In genomic region chr4:145017745-145018144, GRCm38 (mm10) we compare ENCODE assay signal across 9 mouse cellular contexts.
DNase-seq lines count a peak whose midpoint lies in the region; ATAC-seq and TF ChIP-seq lines count a peak whose summit lies in the region.
"Had no signal": no experiment of that assay in that cellular context is flagged by ENCODE, and none has a peak within 500 bp of the region (broad histone marks: within the 10 kb centered on the region; RNA-seq: fewer than 3 reads in every experiment).

No protein-coding gene starts in this region.

- H3K4me3 ChIP-seq in hindbrain, postnatal 0 days (ENCODE audit: low read length): no peak overlapping the region
- no peak overlapping the region for H3K4me3 ChIP-seq in hindbrain, embryonic 13.5 days
- no peak overlapping the region for H3K4me3 ChIP-seq in heart, embryonic 16.5 days (ENCODE audit: low read length)
- no peak overlapping the region for H3K4me3 ChIP-seq in liver, embryonic 16.5 days (ENCODE audit: low read depth, low read length)
- H3K4me3 ChIP-seq in forebrain, embryonic 14.5 days (ENCODE audit: low read depth, low read length): no peak overlapping the region

- no peak overlapping the region for H3K9ac ChIP-seq in hindbrain, postnatal 0 days (replicated peaks; ENCODE audit: low read length)
- H3K9ac ChIP-seq in hindbrain, embryonic 13.5 days: no peak overlapping the region
- no peak overlapping the region for H3K9ac ChIP-seq in heart, embryonic 16.5 days (ENCODE audit: low read length)
- no peak overlapping the region for H3K9ac ChIP-seq in liver, embryonic 16.5 days (ENCODE audit: low read depth, low read length)
- H3K9ac ChIP-seq in forebrain, embryonic 14.5 days (ENCODE audit: low read length): no peak overlapping the region

- no peaks in the 10 kb centered on the region for H3K27me3 ChIP-seq in hindbrain, postnatal 0 days (ENCODE audit: insufficient read depth, low read length)
- no peaks in the 10 kb centered on the region for H3K27me3 ChIP-seq in hindbrain, embryonic 13.5 days
- no peaks in the 10 kb centered on the region for H3K27me3 ChIP-seq in heart, embryonic 16.5 days (ENCODE audit: control insufficient read depth, insufficient read depth, low read length)
- H3K27me3 ChIP-seq in liver, embryonic 16.5 days (ENCODE audit: control insufficient read depth, insufficient read depth, low read depth, low read length): no peaks in the 10 kb centered on the region
- H3K27me3 ChIP-seq in forebrain, embryonic 14.5 days (replicated peaks; ENCODE audit: control insufficient read depth, insufficient read depth, low read length): no peaks in the 10 kb centered on the region

- peak; percentile 67 for DNase-seq in hindbrain, postnatal 0 days (ENCODE audit: low spot score)
- peak; percentile 95 for DNase-seq in adipocyte (ENCODE audit: low spot score)
- DNase-seq in frontal cortex, postnatal 36 days (ENCODE audit: low spot score in 2 of 2): no peak
- DNase-seq in retina, embryonic 14.5 days (ENCODE audit: low spot score): no peak
- DNase-seq in forebrain, embryonic 14.5 days (ENCODE audit: low spot score): no peak

- TF ChIP-seq CTCF in hindbrain, postnatal 0 days (IDR thresholded peaks at IDR 0.05; ENCODE audit: low read depth): no peak

- H3K9me3 ChIP-seq in hindbrain, postnatal 0 days (ENCODE audit: low read length): no peaks in the 10 kb centered on the region
- no peaks in the 10 kb centered on the region for H3K9me3 ChIP-seq in hindbrain, embryonic 13.5 days
- H3K9me3 ChIP-seq in heart, embryonic 16.5 days (replicated peaks; ENCODE audit: control insufficient read depth, low read length): no peaks in the 10 kb centered on the region
- no peaks in the 10 kb centered on the region for H3K9me3 ChIP-seq in liver, embryonic 16.5 days (replicated peaks; ENCODE audit: control insufficient read depth, low read length)
- H3K9me3 ChIP-seq in forebrain, embryonic 14.5 days (replicated peaks; ENCODE audit: control insufficient read depth, low read length): no peaks in the 10 kb centered on the region
- H3K9me3 ChIP-seq: G1E had no signal

- H3K36me3 ChIP-seq in hindbrain, postnatal 0 days (ENCODE audit: insufficient read depth, low read length): peaks cover 3% of the 10 kb centered on the region; the same call in 1 of the 2 replicates
- H3K36me3 ChIP-seq in hindbrain, embryonic 13.5 days: peaks cover 64% of the 10 kb centered on the region
- peaks cover 31% of the 10 kb centered on the region for H3K36me3 ChIP-seq in heart, embryonic 16.5 days (ENCODE audit: control insufficient read depth, insufficient read depth)
- peaks cover 6% of the 10 kb centered on the region; the same call in 1 of the 2 replicates for H3K36me3 ChIP-seq in liver, embryonic 16.5 days (ENCODE audit: control insufficient read depth, insufficient read depth)
- H3K36me3 ChIP-seq in forebrain, embryonic 14.5 days (ENCODE audit: control insufficient read depth, insufficient read depth, low read length): peaks cover 17% of the 10 kb centered on the region

- 0 out of 2 replicates have a peak overlapping the region, but pooled peaks have one; percentile 41 for H3K27ac ChIP-seq in hindbrain, postnatal 0 days
- no peak overlapping the region for H3K27ac ChIP-seq in hindbrain, embryonic 13.5 days
- H3K27ac ChIP-seq in heart, embryonic 16.5 days (ENCODE audit: low read length): peak overlapping the region; percentile 33; the same call in 1 of the 2 replicates
- peak overlapping the region; percentile 5; the same call in 1 of the 2 replicates for H3K27ac ChIP-seq in liver, embryonic 16.5 days (ENCODE audit: low read length)
- no peak overlapping the region for H3K27ac ChIP-seq in forebrain, embryonic 14.5 days (ENCODE audit: low read depth, low read length)

- no peaks in the 10 kb centered on the region for H3K4me1 ChIP-seq in hindbrain, postnatal 0 days (ENCODE audit: insufficient read depth, low read length)
- H3K4me1 ChIP-seq in hindbrain, embryonic 13.5 days (replicated peaks): no peaks in the 10 kb centered on the region
- H3K4me1 ChIP-seq in heart, embryonic 16.5 days (ENCODE audit: control insufficient read depth, insufficient read depth, low read length): peaks cover 15% of the 10 kb centered on the region
- H3K4me1 ChIP-seq in liver, embryonic 16.5 days (ENCODE audit: control insufficient read depth, low read depth, low read length): peaks cover 11% of the 10 kb centered on the region
- H3K4me1 ChIP-seq in forebrain, embryonic 14.5 days (ENCODE audit: control insufficient read depth, insufficient read depth, low read length): no peaks in the 10 kb centered on the region

- no peak overlapping the region for H3K4me2 ChIP-seq in hindbrain, postnatal 0 days (ENCODE audit: low read depth, low read length)
- H3K4me2 ChIP-seq in hindbrain, embryonic 13.5 days: no peak overlapping the region
- H3K4me2 ChIP-seq in heart, embryonic 16.5 days (ENCODE audit: low read depth, low read length): no peak overlapping the region
- H3K4me2 ChIP-seq in liver, embryonic 16.5 days (ENCODE audit: low read depth, low read length): no peak overlapping the region
- no peak overlapping the region for H3K4me2 ChIP-seq in forebrain, embryonic 14.5 days (ENCODE audit: low read length)

- WGBS in hindbrain, postnatal 0 days: 70% methylated on average over 2 of the region's 2 CpGs
- 84% methylated on average over 2 of the region's 2 CpGs for WGBS in hindbrain, embryonic 13.5 days
- 56% methylated on average over 2 of the region's 2 CpGs for WGBS in heart, embryonic 16.5 days
- 58% methylated on average over 2 of the region's 2 CpGs for WGBS in liver, embryonic 16.5 days (ENCODE audit: insufficient replicate concordance)
- 93% methylated on average over 2 of the region's 2 CpGs for WGBS in forebrain, embryonic 14.5 days

- peak; percentile 81 for ATAC-seq in hindbrain, postnatal 0 days
- no peak for ATAC-seq in hindbrain, embryonic 13.5 days (ENCODE audit: low FRiP score)
- no peak; the same call in 1 of the 2 replicates for ATAC-seq in heart, embryonic 16.5 days (replicated peaks; ENCODE audit: extremely low read depth, insufficient read depth, low FRiP score)
- peak; percentile 68 for ATAC-seq in liver, embryonic 16.5 days (ENCODE audit: low read depth)
- ATAC-seq in forebrain, embryonic 14.5 days: no peak

Comparison
In these comparisons a context has a peak if more than half of its experiments do, and no peak if none do; other contexts are left out.
1. ATAC-seq: peak in hindbrain, postnatal 0 days (single experiment) and liver, embryonic 16.5 days (single experiment); none in hindbrain, embryonic 13.5 days (single experiment), heart, embryonic 16.5 days (single experiment) and forebrain, embryonic 14.5 days (single experiment).
2. H3K27ac ChIP-seq: peak in hindbrain, postnatal 0 days (single experiment), heart, embryonic 16.5 days (single experiment) and liver, embryonic 16.5 days (single experiment); none in hindbrain, embryonic 13.5 days (single experiment) and forebrain, embryonic 14.5 days (single experiment).
3. DNase-seq: peak in hindbrain, postnatal 0 days (single experiment) and adipocyte (single experiment); none in frontal cortex, postnatal 36 days (0 of 2), retina, embryonic 14.5 days (single experiment) and forebrain, embryonic 14.5 days (single experiment).